Mouse (Mus musculus) lung, embryonic 15.5 days (tissue): Measurements from ENCODE around the gene Gm4969. TPM values are rescaled to one million over a fixed set of nuclear protein-coding genes. Genes with fewer than 3 reads are reported as not detected.
A peak's percentile ranks its signal among the peaks of the same experiment; 100 is the strongest.

ENCODE experiments used
- ATAC-seq: fragments of 200-750 bp; cut with Nextera tagmentation; 2 replicates; pipeline ENCODE4 v1.8.0; 2017; ENCODE audit warnings: moderate number of reproducible peaks, borderline replicate concordance; ENCODE audit not compliant: low FRiP score, low TSS enrichment; ENCODE audit errors: extremely low read depth
- H3K27ac ChIP-seq: fragments of 300-500 bp; sonication (generic); 2 replicates; pipeline ENCODE4 v1.5.1; 2015; ENCODE audit warnings: moderate library complexity, mild to moderate bottlenecking, inconsistent platforms
- H3K27me3 ChIP-seq: fragments of 300-500 bp; sonication (generic); 2 replicates; pipeline ENCODE4 v1.6.1; 2015; ENCODE audit warnings: inconsistent platforms
- H3K36me3 ChIP-seq: fragments of 300-500 bp; sonication (generic); 2 replicates; pipeline ENCODE4 v1.6.1; 2015; ENCODE audit warnings: inconsistent platforms
- H3K4me1 ChIP-seq: fragments of 300-500 bp; sonication (generic); 2 replicates; pipeline ENCODE4 v1.6.1; 2015; ENCODE audit warnings: inconsistent platforms
- H3K4me2 ChIP-seq: fragments of 300-500 bp; sonication (generic); 2 replicates; pipeline ENCODE4 v1.6.1; 2015; ENCODE audit warnings: inconsistent platforms, mild to moderate bottlenecking, moderate library complexity
- H3K4me3 ChIP-seq: fragments of 300-500 bp; sonication (generic); 2 replicates; pipeline ENCODE4 v1.5.1; 2015; ENCODE audit warnings: mild to moderate bottlenecking, inconsistent platforms
- H3K9ac ChIP-seq: fragments of 300-500 bp; sonication (generic); 2 replicates; pipeline ENCODE4 v1.6.1; 2015; ENCODE audit warnings: inconsistent platforms
- H3K9me3 ChIP-seq: fragments of 300-500 bp; sonication (generic); 2 replicates; pipeline ENCODE4 v1.6.1; 2016; ENCODE audit warnings: inconsistent platforms
- WGBS: fragments of 180-500 bp; shearing (Covaris S2); methylation state at CpG from one replicate; pipeline ENCODE4 v1.1.7; 2015; 5-methylcytosine and 5-hydroxymethylcytosine counted together
- polyA plus RNA-seq: library from polyadenylated mRNA; unstranded; fragments of >200 nt; fragmentation: Nextera tagmentation; extraction: Ambion mirVana; gene quantifications from 2 replicates; pipeline ENCODE4 v1.2.1, GENCODE M21; 2015

The Gm4969 gene
- polyA plus RNA-seq, 1 experiment from 2014 or later: 1.8 TPM

DNA sequence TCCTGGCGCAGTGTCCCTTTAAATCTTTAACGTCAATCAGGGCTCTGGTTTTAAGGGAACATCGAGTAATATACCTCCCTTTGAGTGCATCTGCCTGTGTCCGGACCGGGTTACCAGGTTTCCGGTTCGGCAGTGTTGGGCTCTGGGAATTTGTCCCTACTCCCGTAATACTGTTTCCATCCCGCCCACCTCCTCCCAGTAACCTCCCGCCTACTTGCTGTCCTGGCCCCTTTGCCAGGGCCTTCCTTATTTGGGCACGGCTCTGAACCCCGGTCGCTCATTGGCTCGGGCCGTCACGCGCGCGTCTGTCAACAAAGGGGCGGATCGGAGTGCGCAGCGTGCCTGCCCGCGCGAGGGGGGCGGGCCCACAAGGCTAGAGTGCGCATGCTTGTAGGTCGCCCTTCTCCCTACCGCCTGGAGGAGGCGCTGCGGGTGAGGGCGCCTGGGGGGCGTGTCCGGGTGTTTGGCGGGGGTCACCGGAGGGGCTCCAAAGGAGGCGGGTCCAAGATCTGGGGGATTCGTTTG, 13.2 kb upstream of the Gm4969 start:
- peaks cover 18% of the 10 kb centered on the region for H3K4me1 ChIP-seq
- H3K4me2 ChIP-seq: peak overlapping the region; percentile 69
- H3K27me3 ChIP-seq: no peaks in the 10 kb centered on the region
- no peaks in the 10 kb centered on the region for H3K9me3 ChIP-seq
- peak; percentile 99 for ATAC-seq
- peak overlapping the region; percentile 44 for H3K4me3 ChIP-seq
- peaks cover 25% of the 10 kb centered on the region for H3K36me3 ChIP-seq
- peak overlapping the region; percentile 39 for H3K9ac ChIP-seq
- under 1% methylated on average over 39 of the region's 39 CpGs for WGBS
- H3K27ac ChIP-seq: peak overlapping the region; percentile 64

GRCm38 (mm10) chr7:19130657-19131056, 12.5 kb upstream of the Gm4969 start:
- peak overlapping the region; percentile 4; the same call in 1 of the 2 replicates for H3K9ac ChIP-seq
- WGBS: 20% methylated on average over 4 of the region's 4 CpGs
- H3K36me3 ChIP-seq: peaks cover 19% of the 10 kb centered on the region; the same call in 1 of the 2 replicates
- H3K4me2 ChIP-seq: peak overlapping the region; percentile 69
- no peaks in the 10 kb centered on the region for H3K27me3 ChIP-seq
- no peak for ATAC-seq
- peak overlapping the region; percentile 64 for H3K27ac ChIP-seq
- H3K4me3 ChIP-seq: peak overlapping the region; percentile 44
- H3K9me3 ChIP-seq: no peaks in the 10 kb centered on the region
- H3K4me1 ChIP-seq: peaks cover 18% of the 10 kb centered on the region

DNA sequence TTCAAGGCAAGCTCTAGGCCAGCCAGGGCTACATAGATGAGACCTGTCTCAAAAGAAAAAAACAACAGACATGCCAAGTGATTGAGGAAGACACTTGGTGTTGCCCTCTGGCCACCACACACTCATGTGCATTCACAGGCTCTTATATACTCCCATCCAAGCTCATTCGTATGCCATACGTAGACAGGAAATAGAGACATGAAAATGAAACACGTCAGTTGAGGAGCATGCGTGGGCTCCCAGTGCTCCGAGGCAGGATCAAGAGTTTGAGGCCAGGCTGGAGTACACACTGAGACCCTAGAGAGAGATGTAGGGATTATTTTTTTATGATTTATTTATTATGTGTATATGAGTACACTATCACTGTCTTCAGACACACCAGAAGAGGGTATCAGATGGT, 11.2 kb upstream of the Gm4969 start:
- 0 out of 2 replicates have a peak, but pooled peaks cover 14% of the 10 kb centered on the region for H3K36me3 ChIP-seq
- 90% methylated on average over 5 of the region's 5 CpGs for WGBS
- H3K4me2 ChIP-seq: no peak overlapping the region

GRCm38 (mm10) chr7:19127744-19128143, 9.6 kb upstream of the Gm4969 start:
- Histone ChIP-seq H3K9me3 (no peaks in the 10 kb centered on the region), H3K27me3 (no peaks in the 10 kb centered on the region), H3K4me3 (no peak overlapping the region), H3K4me1 (peaks cover 18% of the 10 kb centered on the region), H3K36me3 (0 out of 2 replicates have a peak, but pooled peaks cover 14% of the 10 kb centered on the region), H3K4me2 (no peak overlapping the region), H3K27ac (no peak overlapping the region), H3K9ac (no peak overlapping the region)
- no peak for ATAC-seq
- WGBS: 77% methylated on average over 5 of the region's 5 CpGs

More for the DNA sequence above, 11.2 kb upstream of the Gm4969 start:
- H3K9me3 ChIP-seq: no peaks in the 10 kb centered on the region
- no peak overlapping the region for H3K4me3 ChIP-seq
- no peak for ATAC-seq
- no peak overlapping the region for H3K27ac ChIP-seq
- peaks cover 18% of the 10 kb centered on the region for H3K4me1 ChIP-seq
- H3K9ac ChIP-seq: no peak overlapping the region
- no peaks in the 10 kb centered on the region for H3K27me3 ChIP-seq

- H3K4me2 ChIP-seq: no peak overlapping the region
- H3K9ac ChIP-seq: no peak overlapping the region
- 0 out of 2 replicates have a peak, but pooled peaks cover 9% of the 10 kb centered on the region for H3K36me3 ChIP-seq
- H3K4me1 ChIP-seq: peaks cover 17% of the 10 kb centered on the region
- no peak overlapping the region for H3K4me3 ChIP-seq
- no peak overlapping the region for H3K27ac ChIP-seq
- 79% methylated on average over 6 of the region's 6 CpGs for WGBS
- H3K9me3 ChIP-seq: no peaks in the 10 kb centered on the region
- no peaks in the 10 kb centered on the region for H3K27me3 ChIP-seq
- ATAC-seq: no peak
Measured at GRCm38 (mm10) chr7:19124713-19125112, 6.5 kb upstream of the Gm4969 start.

DNA sequence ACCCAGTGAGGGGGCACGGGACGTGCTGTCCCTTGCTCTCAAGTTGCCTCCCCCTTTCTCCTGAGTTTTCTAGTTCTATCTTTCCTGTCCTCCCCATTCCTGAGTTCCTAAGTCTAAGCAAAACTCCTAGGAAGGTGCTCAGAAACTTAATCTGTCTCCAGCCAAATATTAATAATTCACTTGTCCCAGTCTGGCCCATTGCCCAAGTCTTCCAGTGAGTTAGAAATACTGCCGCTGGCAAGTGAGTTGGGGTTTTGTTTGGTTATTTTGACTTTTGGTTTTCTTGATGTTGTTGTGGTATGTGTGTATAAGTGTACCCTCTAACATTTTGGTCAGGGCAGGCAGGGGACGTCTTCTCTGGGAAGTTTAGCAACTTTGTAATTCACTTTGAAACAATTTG, 3.5 kb upstream of the Gm4969 start:
- Histone ChIP-seq H3K4me3 (no peak overlapping the region), H3K9ac (no peak overlapping the region), H3K27ac (no peak overlapping the region), H3K36me3 (0 out of 2 replicates have a peak, but pooled peaks cover 3% of the 10 kb centered on the region), H3K4me1 (peaks cover 23% of the 10 kb centered on the region), H3K9me3 (no peaks in the 10 kb centered on the region; the same call in 1 of the 2 replicates), H3K27me3 (no peaks in the 10 kb centered on the region; the same call in 1 of the 2 replicates), H3K4me2 (no peak overlapping the region)
- ATAC-seq: no peak
- WGBS: 82% methylated on average over 4 of the region's 4 CpGs

- Histone ChIP-seq H3K9me3 (no peaks in the 10 kb centered on the region; the same call in 1 of the 2 replicates), H3K27ac (no peak within 1 kb of the TSS), H3K4me2 (peak within 1 kb of the TSS; percentile 86), H3K27me3 (no peaks in the 10 kb centered on the region; the same call in 1 of the 2 replicates), H3K36me3 (no peaks in the 10 kb centered on the region), H3K4me3 (peak within 1 kb of the TSS; percentile 72), H3K9ac (peak within 1 kb of the TSS; percentile 73), H3K4me1 (peaks cover 23% of the 10 kb centered on the region)
- peak; percentile 96 for ATAC-seq
- WGBS: 1% methylated on average over 34 of the region's 34 CpGs
Measured at GRCm38 (mm10) chr7:19119631-19120429, 1.7 kb upstream of the Gm4969 start, which contains the start of gene Fbxo46. TSS of gene Fbxo46 (plus strand) at chr7:19119859.

DNA sequence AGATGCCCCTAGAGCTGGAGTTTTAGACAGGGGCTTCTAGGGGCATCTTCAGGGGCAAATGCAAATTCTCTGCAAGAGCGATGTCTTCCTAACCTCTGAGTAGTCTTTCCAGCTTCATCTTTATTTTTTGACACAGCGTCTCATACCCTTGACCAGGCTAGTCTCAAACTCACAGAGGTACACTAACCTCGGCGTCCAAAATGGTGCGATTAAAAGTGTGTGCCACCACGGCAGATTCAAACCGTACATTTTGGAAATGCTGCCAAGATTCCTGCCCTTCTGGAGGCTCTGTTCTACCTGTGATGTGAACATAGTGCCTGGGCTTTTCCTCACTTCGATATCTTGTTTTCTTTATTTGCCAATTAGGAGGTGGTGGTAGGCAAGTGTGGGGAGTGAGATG, 915 bp upstream of the Gm4969 start:
- ATAC-seq: peak; percentile 23; the same call in 1 of the 2 replicates
- no peak overlapping the region for H3K4me2 ChIP-seq
- H3K4me3 ChIP-seq: peak overlapping the region; percentile 72; the same call in 1 of the 2 replicates
- WGBS: 94% methylated on average over 8 of the region's 8 CpGs
- H3K9me3 ChIP-seq: no peaks in the 10 kb centered on the region; the same call in 1 of the 2 replicates
- H3K9ac ChIP-seq: no peak overlapping the region
- H3K36me3 ChIP-seq: no peaks in the 10 kb centered on the region
- H3K27me3 ChIP-seq: no peaks in the 10 kb centered on the region; the same call in 1 of the 2 replicates
- no peak overlapping the region for H3K27ac ChIP-seq
- H3K4me1 ChIP-seq: peaks cover 23% of the 10 kb centered on the region

GRCm38 (mm10) chr7:19109565-19109964, 8.6 kb downstream of the Gm4969 start:
- no peak overlapping the region for H3K27ac ChIP-seq
- no peak overlapping the region for H3K9ac ChIP-seq
- no peaks in the 10 kb centered on the region for H3K36me3 ChIP-seq
- H3K27me3 ChIP-seq: no peaks in the 10 kb centered on the region
- no peak overlapping the region for H3K4me3 ChIP-seq
- H3K4me2 ChIP-seq: no peak overlapping the region
- no peak for ATAC-seq
- H3K4me1 ChIP-seq: no peaks in the 10 kb centered on the region
- WGBS: 82% methylated on average over 1 of the region's 1 CpGs
- no peaks in the 10 kb centered on the region for H3K9me3 ChIP-seq

DNA sequence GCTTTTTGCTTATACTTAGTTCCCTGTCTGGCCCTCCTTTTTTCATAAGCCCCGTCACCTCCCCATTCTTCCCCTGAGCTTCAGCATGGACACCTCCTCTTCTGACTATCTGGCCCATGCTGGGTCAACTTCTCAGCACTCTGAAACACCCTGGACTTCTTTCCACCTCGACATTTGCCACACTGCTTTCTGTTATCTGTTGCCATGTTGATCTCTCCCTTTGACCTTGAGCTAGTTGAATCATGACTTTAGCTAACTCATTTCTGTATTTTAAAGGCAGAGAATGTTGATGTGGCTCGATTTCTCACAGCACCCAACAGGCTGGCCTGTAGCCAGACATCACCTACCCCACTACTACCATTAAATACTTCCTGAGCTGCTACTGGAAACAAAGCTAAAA, 10.7 kb downstream of the Gm4969 start:
- H3K36me3 ChIP-seq: no peaks in the 10 kb centered on the region; the same call in 1 of the 2 replicates
- H3K4me2 ChIP-seq: no peak overlapping the region
- WGBS: 35% methylated on average over 3 of the region's 3 CpGs
- H3K27ac ChIP-seq: no peak overlapping the region
- no peak overlapping the region for H3K4me3 ChIP-seq
- H3K9me3 ChIP-seq: no peaks in the 10 kb centered on the region
- H3K4me1 ChIP-seq: no peaks in the 10 kb centered on the region
- no peak overlapping the region for H3K9ac ChIP-seq
- no peaks in the 10 kb centered on the region for H3K27me3 ChIP-seq
- ATAC-seq: no peak

DNA sequence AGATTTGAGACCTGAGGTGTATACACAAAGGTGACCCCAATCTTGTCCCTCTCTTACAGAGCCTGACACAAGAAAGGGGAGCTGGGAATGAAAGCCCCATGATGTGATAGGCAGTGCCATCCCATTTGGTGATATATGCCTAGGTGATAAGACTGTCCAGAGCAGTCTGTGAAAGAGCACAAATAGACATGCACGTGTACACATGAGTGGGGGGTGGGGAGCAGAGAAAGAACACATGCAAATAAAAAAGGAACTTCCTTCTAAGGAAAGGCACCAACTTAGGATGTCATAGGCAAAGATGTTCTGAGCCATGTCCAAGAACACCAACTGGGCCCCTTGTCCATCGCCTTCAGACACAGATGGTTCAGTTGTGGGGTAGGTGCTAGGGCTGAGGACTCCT, 13.7 kb downstream of the Gm4969 start:
- H3K27ac ChIP-seq: no peak overlapping the region
- no peak overlapping the region for H3K9ac ChIP-seq
- no peaks in the 10 kb centered on the region; the same call in 1 of the 2 replicates for H3K36me3 ChIP-seq
- WGBS: 71% methylated on average over 2 of the region's 2 CpGs
- no peaks in the 10 kb centered on the region for H3K27me3 ChIP-seq
- H3K9me3 ChIP-seq: no peaks in the 10 kb centered on the region
- no peaks in the 10 kb centered on the region for H3K4me1 ChIP-seq
- ATAC-seq: no peak
- H3K4me3 ChIP-seq: no peak overlapping the region
- no peak overlapping the region for H3K4me2 ChIP-seq

DNA sequence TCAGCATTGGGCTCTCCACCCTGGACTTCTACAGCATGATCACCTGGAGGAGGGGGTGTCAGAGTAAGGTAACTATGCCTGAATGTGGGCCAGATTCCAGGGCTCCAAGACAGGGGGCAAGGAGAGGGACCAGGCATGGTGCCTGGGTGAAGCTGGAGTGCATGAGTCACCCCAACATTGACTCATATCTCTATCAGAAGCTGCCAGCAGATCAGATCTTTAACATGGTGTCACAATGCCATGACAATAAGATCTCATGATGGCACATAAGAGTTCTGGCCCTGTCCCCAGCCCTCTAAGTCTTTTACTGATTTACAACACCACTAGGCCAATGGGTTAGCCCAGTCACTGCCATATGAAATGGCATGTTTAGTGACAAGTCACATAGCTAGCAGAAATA, 14.4 kb downstream of the Gm4969 start:
- no peak overlapping the region for H3K27ac ChIP-seq
- no peaks in the 10 kb centered on the region for H3K9me3 ChIP-seq
- no peaks in the 10 kb centered on the region for H3K27me3 ChIP-seq
- H3K9ac ChIP-seq: no peak overlapping the region
- H3K4me3 ChIP-seq: no peak overlapping the region
- no peak overlapping the region for H3K4me2 ChIP-seq
- H3K4me1 ChIP-seq: no peaks in the 10 kb centered on the region
- H3K36me3 ChIP-seq: no peaks in the 10 kb centered on the region; the same call in 1 of the 2 replicates
- ATAC-seq: no peak
